Mouse (Mus musculus) ovary, postnatal 10 days (tissue): ENCODE results near the gene Enpp7.

Experiments used
- DNase-seq: peaks from one replicate; pipeline ENCODE4 v3.0.0; 2022; ENCODE audit warnings: low spot score

Enpp7 gene

DNA sequence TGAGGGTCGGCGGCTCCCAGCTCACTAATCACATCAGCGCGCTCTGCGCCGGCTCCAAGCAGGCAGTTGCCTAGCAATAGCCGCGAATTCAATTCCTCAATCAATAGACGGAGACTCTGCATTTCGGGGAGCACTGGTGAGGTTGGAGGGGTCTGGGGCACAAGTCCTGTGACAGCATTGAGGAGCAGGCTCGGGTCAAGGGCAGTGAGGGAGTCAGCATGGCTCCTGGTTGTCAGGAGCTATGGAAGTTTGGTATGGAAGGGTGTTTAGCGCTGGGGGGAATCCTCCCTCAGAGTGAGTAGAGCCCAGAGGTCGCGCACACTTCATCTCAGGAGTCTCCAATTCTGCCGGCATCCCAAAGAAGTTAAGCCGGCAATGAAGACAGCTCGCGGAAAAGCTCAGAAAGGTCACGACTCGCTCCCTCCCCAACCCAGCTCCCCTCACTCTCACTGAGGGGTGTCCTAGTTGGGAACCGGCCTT lies 47.7 kb downstream of the Enpp7 start:
- DNase-seq: no peak

DNA sequence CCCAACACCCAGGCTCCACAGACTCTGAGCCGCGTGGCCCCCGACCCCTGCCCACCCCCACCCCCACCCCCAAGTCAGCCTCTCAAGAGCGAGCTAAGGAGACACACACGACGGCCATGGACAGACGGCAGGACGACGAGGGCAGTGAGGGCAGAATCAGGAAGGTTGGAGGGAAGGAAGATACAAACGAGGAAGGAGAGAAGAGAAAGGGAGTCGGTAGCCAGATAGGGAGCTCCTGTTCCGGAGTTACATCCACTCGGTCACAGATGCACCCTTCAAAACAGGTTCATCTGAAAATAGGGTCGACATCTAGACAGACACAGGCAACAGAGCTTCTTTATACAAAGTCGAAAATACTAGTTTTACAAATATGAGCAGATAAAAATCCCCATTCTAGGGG lies 48.5 kb downstream of the Enpp7 start:
- no peak for DNase-seq

DNA sequence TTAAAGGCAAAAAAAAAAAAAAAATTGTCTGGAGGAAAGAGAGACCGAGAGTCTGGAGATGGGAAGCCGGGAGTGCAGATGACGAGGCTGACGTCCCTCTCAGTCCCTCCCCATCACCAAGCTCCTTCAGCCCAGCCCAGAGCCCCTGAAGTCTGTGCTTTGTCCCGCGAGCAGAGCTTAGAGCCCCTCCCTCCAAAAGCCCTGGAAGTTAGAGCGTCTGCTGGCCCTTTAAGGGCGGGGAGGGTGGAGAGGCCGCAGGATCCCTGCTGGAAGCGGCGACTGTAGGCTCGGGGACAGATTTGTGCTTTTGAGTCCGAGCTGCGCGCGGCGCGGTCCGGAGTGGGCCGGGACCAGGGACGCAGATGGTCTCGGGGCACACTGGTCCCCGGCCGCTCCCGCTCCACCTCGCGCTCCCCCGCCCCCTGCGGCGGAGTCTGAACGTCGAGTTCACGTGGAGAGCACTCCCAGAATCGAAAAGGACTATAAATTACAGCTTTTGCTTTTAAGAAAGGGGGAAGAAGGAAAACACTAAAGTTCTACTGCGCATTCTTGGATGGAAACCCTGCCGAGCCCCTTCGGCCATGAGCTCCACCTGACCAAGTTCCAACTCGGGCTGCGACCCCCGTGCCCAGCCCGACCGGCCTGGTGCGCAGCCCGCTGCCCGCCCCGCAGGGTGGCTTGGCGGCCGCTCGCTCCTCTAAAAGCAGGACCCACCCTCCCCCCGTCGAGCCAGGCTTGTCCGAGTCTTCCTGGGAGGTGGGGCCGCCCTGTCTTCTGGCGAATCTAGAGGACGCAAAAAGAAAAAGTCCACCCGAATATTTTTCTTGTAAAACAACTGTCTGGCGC lies 49.2 kb downstream of the Enpp7 start:
- DNase-seq: no peak

GRCm38 (mm10) chr11:119037780-119038401 lies 49.9 kb downstream of the Enpp7 start:
- no peak for DNase-seq

DNA sequence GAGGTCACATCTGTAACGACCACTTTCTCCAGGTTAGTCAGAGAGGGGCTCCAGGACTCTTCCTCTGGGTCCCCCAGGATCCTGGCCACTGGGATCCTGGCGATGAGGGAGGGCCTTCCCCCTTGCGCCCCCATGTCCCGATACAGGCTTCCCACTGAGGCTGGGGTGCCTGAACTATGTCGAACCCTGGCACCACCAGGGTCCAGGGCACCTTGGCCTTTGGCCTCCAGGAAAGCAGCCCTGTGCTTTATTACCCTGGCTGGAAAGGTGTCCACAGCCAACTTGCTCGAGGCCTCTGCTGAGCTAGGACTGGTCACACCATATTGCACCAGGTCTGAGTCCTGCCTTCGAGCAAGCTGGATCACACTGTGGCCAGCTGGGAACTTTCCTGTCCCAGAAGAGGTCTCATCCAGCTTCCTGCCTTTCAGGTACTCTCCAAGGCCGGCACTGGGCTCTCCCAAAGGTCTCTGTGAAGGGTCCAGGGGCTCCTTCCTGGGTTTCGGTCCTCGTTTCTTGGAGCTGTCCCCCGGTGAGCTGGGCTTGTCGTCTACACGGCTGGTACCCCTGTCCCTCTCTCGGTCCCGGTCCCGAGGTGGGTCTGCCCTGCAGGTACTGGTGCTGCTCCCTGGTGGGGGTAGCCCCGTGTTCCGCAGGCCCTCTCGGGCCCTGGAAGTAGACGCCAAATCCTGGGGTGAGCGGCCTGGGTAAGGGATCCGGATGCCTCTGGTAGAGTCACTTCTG lies 50.9 kb downstream of the Enpp7 start:
- no peak for DNase-seq

DNA sequence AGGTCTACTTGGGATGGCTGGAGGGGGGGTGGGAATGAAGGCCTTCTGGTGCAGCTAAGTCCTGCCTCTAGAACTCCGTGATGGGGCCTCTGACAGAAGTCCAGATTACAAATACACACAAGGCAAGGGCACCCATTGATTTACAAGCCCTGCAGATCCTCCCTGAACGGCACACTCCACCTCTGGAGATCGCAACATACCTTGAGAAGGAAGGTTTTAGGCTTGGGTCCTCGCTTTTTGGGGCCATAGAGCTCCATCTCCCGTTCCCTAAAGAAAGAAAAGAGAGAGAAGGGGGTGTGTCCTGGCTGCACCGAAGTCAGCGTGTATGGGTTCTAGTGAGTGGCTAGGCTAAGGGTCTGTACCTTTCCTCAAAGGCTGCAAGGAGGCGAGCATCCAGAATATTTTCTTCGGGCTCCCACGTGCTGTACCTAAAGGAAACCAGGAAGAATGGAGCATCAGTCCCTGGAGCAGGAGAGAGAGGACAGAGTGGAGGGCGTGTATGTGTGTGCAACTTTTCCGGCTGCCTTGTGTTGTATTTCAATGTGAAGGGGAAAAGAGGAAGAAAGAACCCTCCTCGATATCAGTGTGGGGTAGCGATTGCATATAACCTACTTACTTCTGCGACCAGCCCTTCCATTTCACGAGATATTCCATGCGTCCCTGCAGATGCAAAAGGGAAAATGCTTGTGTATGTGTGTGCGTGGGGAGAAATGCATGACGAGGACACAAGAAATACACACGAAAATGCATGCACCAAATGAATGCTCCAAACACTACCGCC lies 51.9 kb downstream of the Enpp7 start:
- DNase-seq: no peak

DNA sequence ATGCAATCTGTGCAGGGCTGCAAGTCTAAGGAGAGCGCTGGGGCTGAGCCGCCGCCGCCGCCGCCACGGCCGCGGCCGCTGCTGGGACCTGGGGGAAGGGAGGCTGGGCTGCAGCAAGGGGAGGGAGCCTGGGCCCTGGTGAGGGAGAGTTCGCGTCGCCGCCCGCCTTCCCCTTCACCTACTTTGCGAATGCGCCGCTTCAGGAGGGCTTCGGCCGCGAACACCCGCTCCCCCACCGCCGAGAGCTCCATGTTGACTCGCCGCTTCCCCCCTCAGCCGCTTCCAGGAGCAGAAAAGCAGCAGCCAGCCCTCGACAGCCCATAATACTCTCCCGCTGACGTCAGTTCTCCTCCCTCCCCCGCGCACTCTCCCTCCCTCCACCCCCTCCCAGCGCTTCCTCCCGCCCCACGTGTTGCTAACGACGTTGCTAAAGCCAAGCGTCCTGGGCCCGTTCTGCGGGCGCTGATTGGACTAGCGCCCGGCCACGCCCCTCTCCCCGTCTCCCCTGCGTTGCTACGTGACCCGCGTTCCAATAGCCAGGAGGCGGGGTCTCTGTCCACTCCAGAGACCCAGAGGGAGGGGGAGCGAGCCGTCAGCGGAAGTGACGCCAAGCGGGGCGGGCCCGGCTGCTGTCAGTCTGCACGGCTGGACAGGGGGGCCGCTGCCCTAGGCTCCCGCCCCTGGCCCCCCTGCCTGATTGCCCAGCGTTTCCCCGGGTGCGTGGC lies 52.8 kb downstream of the Enpp7 start, which contains the start of gene Cbx8:
TSS of gene Cbx8 (minus strand) at position 370 of the 725 bp plus-strand sequence.
- DNase-seq: peak; percentile 94

GRCm38 (mm10) chr11:119041325-119041716 lies 53.3 kb downstream of the Enpp7 start:
- DNase-seq: no peak

GRCm38 (mm10) chr11:119041750-119042465 lies 53.9 kb downstream of the Enpp7 start:
- DNase-seq: no peak
